Mouse (Mus musculus) MEL (cell line): Measurements from ENCODE around the gene Nprl3. TPM values are rescaled to one million over a fixed set of nuclear protein-coding genes. Genes with fewer than 3 reads are reported as not detected.
A peak's percentile ranks its signal among the peaks of the same experiment; 100 is the strongest.
"Not testable (repeated sequence)": the region's sequence is repeated elsewhere in the genome, so short reads cannot be mapped to it uniquely, and the experiment has no call there.

ENCODE experiments used
- DNase-seq: peaks from one replicate; pipeline ENCODE4 v3.0.0; 2011; ENCODE audit warnings: low read depth, low spot score
- H3K27ac ChIP-seq: 2 replicates; pipeline ENCODE4 v1.5.1; 2012; ENCODE audit warnings: low read depth, mild to moderate bottlenecking, control low read depth, low read length, moderate library complexity; ENCODE audit not compliant: control insufficient read depth
- H3K27me3 ChIP-seq, 2 experiments: fragments of 150-350 bp in 1 of 2; sonication (generic) in 1 of 2; 2 replicates each; pipeline ENCODE4 v1.6.1; 2012; ENCODE audit warnings: low read length in 2 of 2, mild to moderate bottlenecking in 2 of 2, improper control_type of control experiment in 1 of 2, moderate library complexity in 1 of 2; ENCODE audit not compliant: insufficient read depth in 2 of 2, control insufficient read depth in 1 of 2
- H3K36me3 ChIP-seq, 2 experiments: 2 replicates each; pipeline ENCODE4 v1.6.1; 2012 to 2014; ENCODE audit warnings: low read length in 2 of 2, improper control_type of control experiment in 1 of 2, inconsistent platforms in 1 of 2, mild to moderate bottlenecking in 1 of 2; ENCODE audit not compliant: insufficient read depth in 2 of 2, control insufficient read depth in 1 of 2
- H3K4me1 ChIP-seq, 2 experiments: fragments of 150-350 bp in 1 of 2; sonication (generic) in 1 of 2; 2 replicates each; pipeline ENCODE4 v1.6.1; 2012; ENCODE audit warnings: low read length in 2 of 2, improper control_type of control experiment in 1 of 2, mild to moderate bottlenecking in 1 of 2; ENCODE audit not compliant: insufficient read depth in 2 of 2, control insufficient read depth in 1 of 2
- H3K4me3 ChIP-seq, 2 experiments: fragments of 150-350 bp in 1 of 2; sonication (generic) in 1 of 2; 2 replicates each; pipeline ENCODE4 v1.5.1; 2012; ENCODE audit warnings: low read depth in 2 of 2, low read length in 2 of 2, mild to moderate bottlenecking in 2 of 2, moderate library complexity in 2 of 2, control low read depth in 1 of 2, improper control_type of control experiment in 1 of 2; ENCODE audit not compliant: control insufficient read depth in 1 of 2, insufficient read depth in 1 of 2
- H3K79me2 ChIP-seq: 2 replicates; pipeline ENCODE4 v1.6.1; 2012; ENCODE audit warnings: mild to moderate bottlenecking, low read length, moderate library complexity; ENCODE audit not compliant: control insufficient read depth, poor library complexity, insufficient read depth
- H3K9ac ChIP-seq: 2 replicates; pipeline ENCODE4 v1.6.1; 2012; ENCODE audit warnings: low read depth, mild to moderate bottlenecking, control low read depth, low read length, moderate library complexity; ENCODE audit not compliant: control insufficient read depth, poor library complexity, severe bottlenecking
- H3K9me3 ChIP-seq: fragments of 150-350 bp; sonication (generic); replicated peaks from 2 replicates; pipeline ENCODE4 v1.6.1; 2012; ENCODE audit warnings: mild to moderate bottlenecking, low read length, improper control_type of control experiment, moderate library complexity; ENCODE audit not compliant: insufficient read depth
- BHLHE40 ChIP-seq: IDR thresholded peaks from 2 replicates; pipeline ENCODE4 v1.6.1; 2012; ENCODE audit warnings: low read depth, mild to moderate bottlenecking, inconsistent platforms, low read length, improper control_type of control experiment, borderline replicate concordance
- CHD2 ChIP-seq: IDR thresholded peaks from 2 replicates; pipeline ENCODE4 v1.6.1; 2011; ENCODE audit warnings: low read length, improper control_type of control experiment
- CTCF ChIP-seq, 3 experiments: IDR thresholded peaks in 2 of 3; conservative IDR thresholded peaks in 1 of 3; 2 replicates each; pipeline ENCODE4 v1.5.1; 2011 to 2012; ENCODE audit warnings: low read length in 3 of 3, low read depth in 2 of 3, mild to moderate bottlenecking in 2 of 3, improper control_type of control experiment in 1 of 3, inconsistent platforms in 1 of 3, mixed read lengths in 1 of 3, moderate library complexity in 1 of 3; ENCODE audit not compliant: control insufficient read depth in 1 of 3, insufficient read depth in 1 of 3, poor library complexity in 1 of 3, severe bottlenecking in 1 of 3
- ELF1 ChIP-seq: IDR thresholded peaks from 2 replicates; pipeline ENCODE4 v1.6.1; 2014; ENCODE audit warnings: low read depth, mild to moderate bottlenecking, inconsistent platforms, low read length, improper control_type of control experiment, moderate library complexity
- EP300 ChIP-seq, 2 experiments: IDR thresholded peaks; 2 replicates each; pipeline ENCODE4 v1.6.1; 2011; ENCODE audit warnings: improper control_type of control experiment in 2 of 2, low read length in 2 of 2, low read depth in 1 of 2, mild to moderate bottlenecking in 1 of 2
- ETS1 ChIP-seq: IDR thresholded peaks from 2 replicates; pipeline ENCODE4 v1.6.1; 2012; ENCODE audit warnings: low read depth, mild to moderate bottlenecking, inconsistent platforms, low read length, improper control_type of control experiment, moderate library complexity
- GATA1 ChIP-seq: IDR thresholded peaks from 2 replicates; pipeline ENCODE4 v1.6.1; 2011; ENCODE audit warnings: low read depth, low read length, improper control_type of control experiment
- HCFC1 ChIP-seq: IDR thresholded peaks from 2 replicates; pipeline ENCODE4 v1.6.1; 2012; ENCODE audit warnings: low read depth, mild to moderate bottlenecking, inconsistent platforms, low read length, improper control_type of control experiment, moderate library complexity
- MAX ChIP-seq: IDR thresholded peaks from 2 replicates; pipeline ENCODE4 v1.6.1; 2011; ENCODE audit warnings: low read length, improper control_type of control experiment
- MXI1 ChIP-seq: IDR thresholded peaks from 2 replicates; pipeline ENCODE4 v1.6.1; 2011; ENCODE audit warnings: mild to moderate bottlenecking, low read depth, low read length, improper control_type of control experiment
- MYB ChIP-seq: IDR thresholded peaks from 2 replicates; pipeline ENCODE4 v1.6.1; 2011; ENCODE audit warnings: mild to moderate bottlenecking, low read depth, low read length, improper control_type of control experiment
- NRF1 ChIP-seq: IDR thresholded peaks from 2 replicates; pipeline ENCODE4 v1.6.1; 2014; ENCODE audit warnings: low read depth, mild to moderate bottlenecking, inconsistent platforms, low read length, improper control_type of control experiment, moderate library complexity; ENCODE audit not compliant: poor library complexity, insufficient read depth, severe bottlenecking
- POLR2AphosphoS2 ChIP-seq: IDR thresholded peaks from 2 replicates; pipeline ENCODE4 v1.6.1; 2011; ENCODE audit warnings: low read length, improper control_type of control experiment
- SIN3A ChIP-seq: IDR thresholded peaks from 2 replicates; pipeline ENCODE4 v1.6.1; 2012; ENCODE audit warnings: low read length, improper control_type of control experiment, inconsistent platforms
- SMC3 ChIP-seq: IDR thresholded peaks from 2 replicates; pipeline ENCODE4 v1.6.1; 2011; ENCODE audit warnings: low read depth, low read length, improper control_type of control experiment
- TAL1 ChIP-seq: IDR thresholded peaks from 2 replicates; pipeline ENCODE4 v1.6.1; 2012; ENCODE audit warnings: mild to moderate bottlenecking, inconsistent platforms, low read length, moderate library complexity, mixed read lengths
- TCF12 ChIP-seq: IDR thresholded peaks from 2 replicates; pipeline ENCODE4 v1.6.1; 2014; ENCODE audit warnings: low read depth, mild to moderate bottlenecking, inconsistent platforms, low read length, improper control_type of control experiment, moderate library complexity
- USF1 ChIP-seq: IDR thresholded peaks from 2 replicates; pipeline ENCODE4 v1.6.1; 2014; ENCODE audit warnings: low read depth, mild to moderate bottlenecking, inconsistent platforms, low read length, improper control_type of control experiment, moderate library complexity
- USF2 ChIP-seq, 2 experiments: IDR thresholded peaks; 2 replicates each; pipeline ENCODE4 v1.6.1; 2011 to 2012; ENCODE audit warnings: improper control_type of control experiment in 2 of 2, low read length in 2 of 2, borderline replicate concordance in 1 of 2, inconsistent platforms in 1 of 2, low read depth in 1 of 2, mild to moderate bottlenecking in 1 of 2; ENCODE audit not compliant: insufficient read depth in 1 of 2
- ZC3H11A ChIP-seq: IDR thresholded peaks from 2 replicates; pipeline ENCODE4 v1.6.1; 2012; ENCODE audit warnings: low read depth, mild to moderate bottlenecking, inconsistent platforms, low read length, improper control_type of control experiment
- ZNF384 ChIP-seq: IDR thresholded peaks from 2 replicates; pipeline ENCODE4 v1.6.1; 2012; ENCODE audit warnings: low read depth, mild to moderate bottlenecking, inconsistent platforms, low read length, improper control_type of control experiment
- polyA plus RNA-seq, 2 experiments: library from polyadenylated mRNA; stranded (reverse) in 1 of 2; unstranded in 1 of 2; fragments of >175 nt in 1 of 2; fragments of >200 nt in 1 of 2; gene quantifications; 2 replicates each; pipeline versions ENCODE4 v1.2.1 to v1.2.4; 2012; ENCODE audit warnings: low replicate concordance in 2 of 2, low read depth in 1 of 2; ENCODE audit not compliant: insufficient read length in 2 of 2, insufficient read depth in 1 of 2, missing spikeins in 1 of 2
- total RNA-seq: library from RNA; depleted of rRNA; stranded (reverse); fragments of 300-350 nt; gene quantifications from 2 replicates; pipeline ENCODE4 v1.2.3, GENCODE M21; 2012

Gene Nprl3
- total and polyA plus RNA-seq, 3 experiments, result 14.1 to 18.4 TPM; not detected in 1

- DNase-seq, H3K9ac ChIP-seq, H3K79me2 ChIP-seq, H3K4me3 ChIP-seq, H3K36me3 ChIP-seq, H3K27me3 ChIP-seq, H3K4me1 ChIP-seq, H3K9me3 ChIP-seq, H3K27ac ChIP-seq: not testable (repeated sequence)
These were observed 28.7 kb upstream of the Nprl3 start, which contains the start of gene Hba-a2 for GRCm38 (mm10) chr11:32296203-32296602. Gene Hba-a2, plus strand, starts transcription at chr11:32296489.

DNA sequence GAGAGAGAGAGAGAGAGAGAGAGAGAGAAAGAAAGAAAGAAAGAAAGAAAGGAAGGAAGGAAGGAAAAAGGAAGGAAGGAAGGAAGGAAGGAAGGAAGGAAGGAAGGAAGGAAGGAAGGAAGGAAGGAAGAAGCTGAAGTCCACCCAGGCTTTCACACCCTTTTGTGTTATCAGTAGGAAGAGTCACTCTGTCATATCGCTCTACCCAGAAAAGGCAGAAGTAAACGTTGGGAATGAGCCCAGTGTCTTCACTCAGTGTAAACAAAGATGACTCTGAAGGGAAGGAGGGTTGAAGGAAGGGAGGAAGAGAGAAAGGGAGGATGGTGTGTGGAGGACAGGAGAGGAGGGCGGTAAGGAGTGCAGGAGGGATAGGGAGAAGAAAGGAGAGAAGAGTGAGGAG is 26.0 kb upstream of the Nprl3 start:
- not testable (repeated sequence) for H3K4me1 ChIP-seq, H3K4me3 ChIP-seq, H3K36me3 ChIP-seq, H3K27me3 ChIP-seq, H3K79me2 ChIP-seq, H3K27ac ChIP-seq, H3K9me3 ChIP-seq, H3K9ac ChIP-seq
- peak; percentile 69 for DNase-seq
- TF ChIP-seq TCF12, result peak; percentile 49; the same call in 1 of the 2 replicates
- TF ChIP-seq GATA1, result peak; percentile 71
- peak; percentile 72 for TF ChIP-seq ETS1
- TF ChIP-seq BHLHE40, result peak; percentile 51; the same call in 1 of the 2 replicates
- peak; percentile 69 to 71 for TF ChIP-seq EP300 (IDR thresholded peaks at IDR 0.05; ENCODE audit: low read depth in 1 of 2, low read length in 2 of 2)

DNA sequence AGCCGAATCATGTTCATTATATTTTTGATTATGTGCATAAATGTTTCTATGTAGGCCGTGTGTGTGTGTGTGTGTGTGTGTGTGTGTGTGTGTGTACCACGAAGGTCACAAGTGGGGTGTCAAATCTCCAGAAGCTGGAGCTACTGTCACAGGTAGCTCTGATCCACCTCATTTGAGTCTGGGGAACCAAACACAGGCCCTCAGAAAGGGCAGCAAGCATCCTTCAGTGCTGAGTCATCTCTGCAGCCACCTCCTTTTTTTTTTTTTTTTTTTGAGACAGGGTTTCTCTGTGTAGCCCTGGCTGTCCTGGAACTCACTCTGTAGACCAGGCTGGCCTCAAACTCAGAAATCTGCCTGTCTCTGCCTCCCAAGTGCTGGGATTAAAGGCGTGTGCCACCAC is 25.3 kb upstream of the Nprl3 start:
- DNase-seq, H3K27me3 ChIP-seq, H3K27ac ChIP-seq, H3K4me1 ChIP-seq, H3K79me2 ChIP-seq, H3K9ac ChIP-seq, H3K9me3 ChIP-seq, H3K36me3 ChIP-seq, H3K4me3 ChIP-seq: not testable (repeated sequence)
- peak; percentile 76 for TF ChIP-seq ZNF384

- H3K36me3 ChIP-seq, result peaks cover 0 to 2% of the 10 kb centered on the region in 2 experiments; a peak in 2 of 4 replicates
- H3K9ac ChIP-seq, result peak overlapping the region; percentile 51
- H3K27me3 ChIP-seq, result no peaks in the 10 kb centered on the region
- H3K79me2 ChIP-seq, result no peaks in the 10 kb centered on the region
- H3K9me3 ChIP-seq, result no peaks in the 10 kb centered on the region
- DNase-seq, result peak; percentile 53
- H3K27ac ChIP-seq, result no peak overlapping the region
- peak overlapping the region; percentile 55 to 65 for H3K4me3 ChIP-seq
- H3K4me1 ChIP-seq, result peaks cover 3 to 7% of the 10 kb centered on the region in 2 experiments; a peak in 3 of 4 replicates
- TF ChIP-seq MAX (peak; percentile 25; the same call in 1 of the 2 replicates), ZC3H11A (no peak), HCFC1 (no peak), MYB (no peak), CHD2 (no peak), BHLHE40 (peak; percentile 59; the same call in 1 of the 2 replicates), POLR2AphosphoS2 (no peak), MXI1 (no peak), USF2 (IDR thresholded peaks at IDR 0.05; ENCODE audit: borderline replicate concordance in 1 of 2, insufficient read depth in 1 of 2, low read depth in 1 of 2, low read length in 2 of 2) (peak; percentile 39 to 70), TCF12 (no peak), CTCF (IDR thresholded peaks at IDR 0.05 in 2 of 3, conservative IDR thresholded peaks at IDR 0.05 in 1 of 3; ENCODE audit: control insufficient read depth in 1 of 3, insufficient read depth in 1 of 3, low read depth in 2 of 3, low read length in 3 of 3, poor library complexity in 1 of 3, severe bottlenecking in 1 of 3) (no peak), ELF1 (no peak), SMC3 (no peak), NRF1 (no peak), TAL1 (no peak), GATA1 (no peak), USF1 (peak; percentile 93), SIN3A (no peak)
These were observed 20.0 kb upstream of the Nprl3 start for GRCm38 (mm10) chr11:32287493-32287825.
